Mouse (Mus musculus): ENCODE results near the gene 4930519G04Rik.
"Not testable (repeated sequence)": the region's sequence is repeated elsewhere in the genome, so short reads cannot be mapped to it uniquely, and the experiment has no call there.

4930519G04Rik gene

GRCm38 (mm10) chr5:114853364-114853763, at the start of gene 4930519G04Rik:
TSS of gene 4930519G04Rik (plus strand) at chr5:114853664.
- DNase-seq (ENCODE audit: low read depth, low spot score): not testable (repeated sequence)

GRCm38 (mm10) chr5:114804335-114804734, 49.1 kb upstream of the 4930519G04Rik start:
- DNase-seq (ENCODE audit: low read depth, low spot score): no peak

- no peak for DNase-seq (ENCODE audit: low read depth, low spot score)
Measured at GRCm38 (mm10) chr5:114804958-114805357, 48.5 kb upstream of the 4930519G04Rik start.

- no peak for DNase-seq (ENCODE audit: low read depth, low spot score)
Measured at GRCm38 (mm10) chr5:114805436-114806350, 47.8 kb upstream of the 4930519G04Rik start.

- no peak for DNase-seq (ENCODE audit: low read depth, low spot score)
Measured at GRCm38 (mm10) chr5:114806636-114807035, 46.8 kb upstream of the 4930519G04Rik start.

- no peak for DNase-seq (ENCODE audit: low read depth, low spot score)
Measured at GRCm38 (mm10) chr5:114807063-114807462, 46.4 kb upstream of the 4930519G04Rik start.

GRCm38 (mm10) chr5:114807468-114807867, 46.0 kb upstream of the 4930519G04Rik start:
- no peak for DNase-seq (ENCODE audit: low read depth, low spot score)

- DNase-seq (ENCODE audit: low read depth, low spot score): no peak
Measured at GRCm38 (mm10) chr5:114807893-114808292, 45.6 kb upstream of the 4930519G04Rik start.

GRCm38 (mm10) chr5:114808385-114808784, 45.1 kb upstream of the 4930519G04Rik start:
- no peak for DNase-seq (ENCODE audit: low read depth, low spot score)

- DNase-seq (ENCODE audit: low read depth, low spot score): no peak
Measured at GRCm38 (mm10) chr5:114809181-114809756, 44.2 kb upstream of the 4930519G04Rik start.

GRCm38 (mm10) chr5:114809826-114810225, 43.6 kb upstream of the 4930519G04Rik start:
- DNase-seq (ENCODE audit: low read depth, low spot score): no peak

- peak; percentile 84 for DNase-seq (ENCODE audit: low read depth, low spot score)
Measured at GRCm38 (mm10) chr5:114813525-114814181, 39.8 kb upstream of the 4930519G04Rik start.

GRCm38 (mm10) chr5:114816599-114816998, 36.9 kb upstream of the 4930519G04Rik start:
- no peak for DNase-seq (ENCODE audit: low read depth, low spot score)

- no peak for DNase-seq (ENCODE audit: low read depth, low spot score)
Measured at GRCm38 (mm10) chr5:114818124-114818523, 35.3 kb upstream of the 4930519G04Rik start.

GRCm38 (mm10) chr5:114822796-114823688, 30.4 kb upstream of the 4930519G04Rik start, which contains the start of gene 1500011B03Rik:
TSS of gene 1500011B03Rik (minus strand) at chr5:114823468.
- peak; percentile 75 for DNase-seq (ENCODE audit: low read depth, low spot score)

GRCm38 (mm10) chr5:114824197-114824596, 29.3 kb upstream of the 4930519G04Rik start:
- no peak for DNase-seq (ENCODE audit: low read depth, low spot score)

- DNase-seq (ENCODE audit: low read depth, low spot score): peak; percentile 89
Measured at GRCm38 (mm10) chr5:114825978-114826691, 27.3 kb upstream of the 4930519G04Rik start.

- no peak for DNase-seq (ENCODE audit: low read depth, low spot score)
Measured at GRCm38 (mm10) chr5:114827427-114827826, 26.0 kb upstream of the 4930519G04Rik start.

- no peak for DNase-seq (ENCODE audit: low read depth, low spot score)
Measured at GRCm38 (mm10) chr5:114829740-114830139, 23.7 kb upstream of the 4930519G04Rik start.

GRCm38 (mm10) chr5:114836886-114837285, 16.6 kb upstream of the 4930519G04Rik start:
- DNase-seq (ENCODE audit: low read depth, low spot score): no peak
